Mouse (Mus musculus) embryo, embryonic 10.5 days (tissue): Measurements from ENCODE around the gene Adarb1.
A peak's percentile ranks its signal among the peaks of the same experiment; 100 is the strongest.

ENCODE experiments used
- DNase-seq: peaks from one replicate; pipeline ENCODE4 v3.0.0-alpha.2; 2015; ENCODE audit warnings: low spot score

Adarb1 gene

GRCm38 (mm10) chr10:77418138-77418537, at the start of gene Adarb1:
Adarb1 (minus strand) TSS chr10:77418270.
- DNase-seq = peak; percentile 92

GRCm38 (mm10) chr10:77467407-77467806, 49.3 kb upstream of the Adarb1 start:
- DNase-seq = no peak

GRCm38 (mm10) chr10:77465902-77466301, 47.8 kb upstream of the Adarb1 start:
- DNase-seq = no peak

- DNase-seq = no peak
Observed at GRCm38 (mm10) chr10:77464181-77464936, 46.3 kb upstream of the Adarb1 start.

GRCm38 (mm10) chr10:77461161-77461560, 43.1 kb upstream of the Adarb1 start:
- DNase-seq = no peak

- DNase-seq = no peak
Observed at GRCm38 (mm10) chr10:77457701-77458100, 39.6 kb upstream of the Adarb1 start.

GRCm38 (mm10) chr10:77456507-77456906, 38.4 kb upstream of the Adarb1 start:
- no peak for DNase-seq

- no peak for DNase-seq
Observed at GRCm38 (mm10) chr10:77455251-77456010, 37.4 kb upstream of the Adarb1 start.

- no peak for DNase-seq
Observed at GRCm38 (mm10) chr10:77454795-77455194, 36.7 kb upstream of the Adarb1 start.

- DNase-seq = no peak
Observed at GRCm38 (mm10) chr10:77451822-77452221, 33.8 kb upstream of the Adarb1 start.

- DNase-seq = no peak
Observed at GRCm38 (mm10) chr10:77450159-77450464, 32.0 kb upstream of the Adarb1 start.

- DNase-seq = peak; percentile 48
Observed at GRCm38 (mm10) chr10:77449315-77450158, 31.5 kb upstream of the Adarb1 start.

GRCm38 (mm10) chr10:77448698-77449247, 30.7 kb upstream of the Adarb1 start:
- no peak for DNase-seq

GRCm38 (mm10) chr10:77448209-77448608, 30.1 kb upstream of the Adarb1 start:
- no peak for DNase-seq

GRCm38 (mm10) chr10:77447755-77448154, 29.7 kb upstream of the Adarb1 start:
- peak; percentile 67 for DNase-seq

GRCm38 (mm10) chr10:77442250-77442649, 24.2 kb upstream of the Adarb1 start:
- no peak for DNase-seq

- no peak for DNase-seq
Observed at GRCm38 (mm10) chr10:77441812-77442211, 23.7 kb upstream of the Adarb1 start.

- no peak for DNase-seq
Observed at GRCm38 (mm10) chr10:77440841-77441755, 23.0 kb upstream of the Adarb1 start.

- DNase-seq = no peak
Observed at GRCm38 (mm10) chr10:77440286-77440685, 22.2 kb upstream of the Adarb1 start.

GRCm38 (mm10) chr10:77439026-77439425, 21.0 kb upstream of the Adarb1 start:
- no peak for DNase-seq

GRCm38 (mm10) chr10:77438021-77438420, 20.0 kb upstream of the Adarb1 start:
- DNase-seq = no peak
